ENCODE assay signal across 16 mouse cellular contexts in genomic region chr11:54130721-54131120, GRCm38 (mm10). TPM values are rescaled to one million over a fixed set of nuclear protein-coding genes. Genes with fewer than 3 reads are reported as not detected.
"Had no signal": no experiment of that assay in that cellular context is flagged by ENCODE, and none has a peak within 500 bp of the region (broad histone marks: within the 10 kb centered on the region; RNA-seq: fewer than 3 reads in every experiment).

No protein-coding gene starts in this region.

- DNase-seq: kidney, adult 2 months; kidney, postnatal 25 days; liver, postnatal 0 days; lung, embryonic 14.5 days; thymus, adult 18-20 months; thymus, postnatal 36 days had no signal

- H3K9me3 ChIP-seq: midbrain, embryonic 12.5 days; midbrain, embryonic 15.5 days; neural tube, embryonic 13.5 days had no signal

- H3K9ac ChIP-seq: liver, embryonic 14.5 days; liver, postnatal 0 days; lung, embryonic 14.5 days; midbrain, embryonic 12.5 days; midbrain, embryonic 15.5 days; neural tube, embryonic 13.5 days had no signal

- ATAC-seq: intestine, postnatal 0 days; liver, postnatal 0 days; lung, postnatal 0 days; midbrain, embryonic 15.5 days had no signal

- H3K36me3 ChIP-seq: midbrain, embryonic 12.5 days; midbrain, embryonic 15.5 days; neural tube, embryonic 13.5 days had no signal

- H3K27me3 ChIP-seq: midbrain, embryonic 12.5 days; midbrain, embryonic 15.5 days; neural tube, embryonic 13.5 days had no signal

- H3K27ac ChIP-seq: kidney, postnatal 0 days; liver, embryonic 14.5 days; macrophage; midbrain, embryonic 12.5 days; midbrain, embryonic 15.5 days; neural tube, embryonic 13.5 days had no signal

- H3K4me3 ChIP-seq: midbrain, embryonic 12.5 days; midbrain, embryonic 15.5 days; neural tube, embryonic 13.5 days had no signal

- H3K4me2 ChIP-seq: liver, embryonic 11.5 days; lung, embryonic 14.5 days; midbrain, embryonic 12.5 days; midbrain, embryonic 15.5 days; neural tube, embryonic 13.5 days had no signal

RNA-seq across cellular contexts. Expression of gene P4ha2, which starts 30.8 kb away (rescaled TPM):
- total RNA-seq: megakaryocyte, adult 5-6 weeks had no signal
